Mouse (Mus musculus): ENCODE results near the gene Asb8.

The Asb8 gene

GRCm38 (mm10) chr15:98114852-98115778, 50.3 kb downstream of the Asb8 start:
- TF ChIP-seq GATA4 (IDR thresholded peaks at IDR 0.05; ENCODE audit: insufficient replicate concordance, low read length), result no peak

- TF ChIP-seq GATA4 (IDR thresholded peaks at IDR 0.05; ENCODE audit: insufficient replicate concordance, low read length), result no peak
These were observed 51.1 kb downstream of the Asb8 start for GRCm38 (mm10) chr15:98114098-98114851.

- no peak for TF ChIP-seq GATA4 (IDR thresholded peaks at IDR 0.05; ENCODE audit: insufficient replicate concordance, low read length)
These were observed 53.6 kb downstream of the Asb8 start for GRCm38 (mm10) chr15:98111791-98112190.

GRCm38 (mm10) chr15:98108297-98109152, 56.9 kb downstream of the Asb8 start:
- TF ChIP-seq GATA4 (IDR thresholded peaks at IDR 0.05; ENCODE audit: insufficient replicate concordance, low read length), result no peak

- no peak for TF ChIP-seq GATA4 (IDR thresholded peaks at IDR 0.05; ENCODE audit: insufficient replicate concordance, low read length)
These were observed 57.6 kb downstream of the Asb8 start for GRCm38 (mm10) chr15:98107703-98108296.

GRCm38 (mm10) chr15:98107230-98107629, 58.2 kb downstream of the Asb8 start:
- no peak for TF ChIP-seq GATA4 (IDR thresholded peaks at IDR 0.05; ENCODE audit: insufficient replicate concordance, low read length)

GRCm38 (mm10) chr15:98106506-98106905, 58.9 kb downstream of the Asb8 start:
- TF ChIP-seq GATA4 (IDR thresholded peaks at IDR 0.05; ENCODE audit: insufficient replicate concordance, low read length), result no peak

GRCm38 (mm10) chr15:98102401-98102800, 63.0 kb downstream of the Asb8 start:
- no peak for TF ChIP-seq GATA4 (IDR thresholded peaks at IDR 0.05; ENCODE audit: insufficient replicate concordance, low read length)

- TF ChIP-seq GATA4 (IDR thresholded peaks at IDR 0.05; ENCODE audit: insufficient replicate concordance, low read length), result no peak
These were observed 66.9 kb downstream of the Asb8 start for GRCm38 (mm10) chr15:98098519-98098918.

GRCm38 (mm10) chr15:98096957-98097356, 68.5 kb downstream of the Asb8 start:
- TF ChIP-seq GATA4 (IDR thresholded peaks at IDR 0.05; ENCODE audit: insufficient replicate concordance, low read length), result no peak

GRCm38 (mm10) chr15:98094905-98095304, 70.5 kb downstream of the Asb8 start:
- no peak for TF ChIP-seq GATA4 (IDR thresholded peaks at IDR 0.05; ENCODE audit: insufficient replicate concordance, low read length)

- TF ChIP-seq GATA4 (IDR thresholded peaks at IDR 0.05; ENCODE audit: insufficient replicate concordance, low read length), result no peak
These were observed 72.1 kb downstream of the Asb8 start, which contains the start of gene Senp1 for GRCm38 (mm10) chr15:98093121-98094011. TSS of gene Senp1 (minus strand) at chr15:98093744.

GRCm38 (mm10) chr15:98092372-98093120, 72.9 kb downstream of the Asb8 start, which contains the start of gene Pfkm:
TSS of gene Pfkm (plus strand) at chr15:98092589.
- no peak for TF ChIP-seq GATA4 (IDR thresholded peaks at IDR 0.05; ENCODE audit: insufficient replicate concordance, low read length)

Data from liver, adult (tissue).